9 mouse cellular contexts compared by ENCODE assay signal in genomic region chr11:98284230-98284629, GRCm38 (mm10). TPM values are rescaled to one million over a fixed set of nuclear protein-coding genes. Genes with fewer than 3 reads are reported as not detected.
DNase-seq lines count a peak whose midpoint lies in the region; ATAC-seq lines count a peak whose summit lies in the region.
"Had no signal": no experiment of that assay in that cellular context is flagged by ENCODE, and none has a peak within 500 bp of the region (broad histone marks: within the 10 kb centered on the region; RNA-seq: fewer than 3 reads in every experiment).

No protein-coding gene starts in this region.

- no peak overlapping the region for H3K9ac ChIP-seq in neural tube, embryonic 11.5 days (ENCODE audit: low read length)
- H3K9ac ChIP-seq in hindbrain, embryonic 14.5 days = no peak overlapping the region

- peak; percentile 24 for DNase-seq in adrenal gland, postnatal 14 days
- no peak for DNase-seq in adrenal gland, postnatal 4 days (ENCODE audit: low spot score in 2 of 2)
- peak; percentile 33 for DNase-seq in neural tube, embryonic 11.5 days (ENCODE audit: low spot score)
- no peak for DNase-seq in neural tube, embryonic 10.5 days (ENCODE audit: extremely low spot score, low spot score)
- peak; percentile 75 for DNase-seq in hindbrain, embryonic 14.5 days (ENCODE audit: low spot score)
- peak; percentile 13 for DNase-seq in thymus, postnatal 14 days
- DNase-seq in MN1 (ENCODE audit: low spot score) = no peak

- no peaks in the 10 kb centered on the region for H3K9me3 ChIP-seq in neural tube, embryonic 11.5 days (ENCODE audit: control insufficient read depth, low read length)
- H3K9me3 ChIP-seq in hindbrain, embryonic 14.5 days (ENCODE audit: control insufficient read depth, low read length) = no peaks in the 10 kb centered on the region
- H3K9me3 ChIP-seq: megakaryocyte, embryonic 14.5 days had no signal

- H3K4me2 ChIP-seq in neural tube, embryonic 11.5 days (ENCODE audit: low read depth) = no peak overlapping the region
- peak overlapping the region; percentile 40 for H3K4me2 ChIP-seq in hindbrain, embryonic 14.5 days (replicated peaks)

- H3K27ac ChIP-seq in neural tube, embryonic 11.5 days (ENCODE audit: low read depth, low read length) = no peak overlapping the region
- peak overlapping the region; percentile 82 for H3K27ac ChIP-seq in hindbrain, embryonic 14.5 days

- ATAC-seq in neural tube, embryonic 11.5 days (ENCODE audit: insufficient read depth, low FRiP score, low TSS enrichment) = no peak
- ATAC-seq in hindbrain, embryonic 14.5 days (ENCODE audit: low FRiP score) = peak; percentile 91
- peak; percentile 87 for ATAC-seq in megakaryocyte progenitor cell, adult 5-6 weeks (replicated peaks; ENCODE audit: poor library complexity)

- no peaks in the 10 kb centered on the region for H3K27me3 ChIP-seq in neural tube, embryonic 11.5 days (ENCODE audit: control insufficient read depth, insufficient read depth, low read length)
- H3K27me3 ChIP-seq in hindbrain, embryonic 14.5 days (ENCODE audit: control insufficient read depth, insufficient read depth, low read length) = no peaks in the 10 kb centered on the region

- 4% methylated on average over 14 of the region's 17 CpGs for WGBS in neural tube, embryonic 11.5 days
- 2% methylated on average over 16 of the region's 17 CpGs for WGBS in hindbrain, embryonic 14.5 days

- H3K4me3 ChIP-seq in neural tube, embryonic 11.5 days (ENCODE audit: low read depth, low read length) = no peak overlapping the region
- no peak overlapping the region for H3K4me3 ChIP-seq in hindbrain, embryonic 14.5 days (replicated peaks; ENCODE audit: low read length)
- H3K4me3 ChIP-seq: megakaryocyte, embryonic 14.5 days had no signal

- no peaks in the 10 kb centered on the region for H3K4me1 ChIP-seq in neural tube, embryonic 11.5 days (ENCODE audit: control insufficient read depth, insufficient read depth, low read length)
- H3K4me1 ChIP-seq in hindbrain, embryonic 14.5 days (replicated peaks; ENCODE audit: control insufficient read depth, insufficient read depth, low read length) = peaks cover 29% of the 10 kb centered on the region

- H3K36me3 ChIP-seq in neural tube, embryonic 11.5 days (ENCODE audit: control insufficient read depth, insufficient read depth, low read length) = no peaks in the 10 kb centered on the region
- no peaks in the 10 kb centered on the region; the same call in 1 of the 2 replicates for H3K36me3 ChIP-seq in hindbrain, embryonic 14.5 days (replicated peaks; ENCODE audit: control insufficient read depth, insufficient read depth)

RNA-seq across cellular contexts. Expression of gene Neurod2, which starts 45.2 kb away (rescaled TPM):
- 0.15 TPM in 1 of 2 replicates, not detected in the other for total RNA-seq in adrenal gland, postnatal 14 days (2021)
- total RNA-seq in adrenal gland, postnatal 4 days (2021) = under 1 TPM in 1 of 2 experiments, not detected in 1; 0.34 TPM
- 1.2 TPM in 2 replicates for polyA plus RNA-seq in neural tube, embryonic 11.5 days (2014; fragmentation: Nextera tagmentation; extraction: Ambion mirVana)
- polyA plus RNA-seq in hindbrain, embryonic 14.5 days (2014; fragmentation: Nextera tagmentation; extraction: Ambion mirVana) = 21.7 and 25.5 TPM in 2 replicates
- not detected in 2 replicates for total RNA-seq in megakaryocyte progenitor cell, adult 5-6 weeks (2015)
- total RNA-seq in megakaryocyte progenitor cell, adult 5-6 weeks (2017) = not detected in 2 replicates

Comparison
In these comparisons a context has a peak if more than half of its experiments do, and no peak if none do; other contexts are left out.
1. DNase-seq: peak in adrenal gland, postnatal 14 days (single experiment), neural tube, embryonic 11.5 days (single experiment), hindbrain, embryonic 14.5 days (single experiment) and thymus, postnatal 14 days (single experiment); none in adrenal gland, postnatal 4 days (0 of 2), neural tube, embryonic 10.5 days (single experiment) and MN1 (single experiment).